ENCODE assay signal across 17 mouse cellular contexts in genomic region chr15:93285244-93285643, GRCm38 (mm10). TPM values are rescaled to one million over a fixed set of nuclear protein-coding genes. Genes with fewer than 3 reads are reported as not detected.
A peak's percentile ranks its signal among the peaks of the same experiment; 100 is the strongest.
DNase-seq lines count a peak whose midpoint lies in the region; ATAC-seq and TF ChIP-seq lines count a peak whose summit lies in the region.
"Had no signal": no experiment of that assay in that cellular context is flagged by ENCODE, and none has a peak within 500 bp of the region (broad histone marks: within the 10 kb centered on the region; RNA-seq: fewer than 3 reads in every experiment).

No protein-coding gene starts in this region.

- H3K9ac ChIP-seq in liver, embryonic 14.5 days (replicated peaks) = no peak overlapping the region; the same call in 1 of the 2 replicates
- H3K9ac ChIP-seq: forebrain, embryonic 12.5 days; heart, embryonic 13.5 days had no signal

- no peak for TF ChIP-seq EP300 in liver, embryonic 14.5 days (IDR thresholded peaks at IDR 0.05; ENCODE audit: low read depth)

- peak; percentile 38 to 47 for DNase-seq in heart, postnatal 14 days
- no peak for DNase-seq in heart, adult 8-10 months (ENCODE audit: low spot score)
- DNase-seq in gastrocnemius, adult 2 months = peak; percentile 74
- no peak for DNase-seq in liver, embryonic 14.5 days (ENCODE audit: low read depth in 3 of 3, low spot score in 3 of 3)
- DNase-seq in left cerebral cortex, postnatal 25 days (ENCODE audit: low spot score in 2 of 2) = no peak
- DNase-seq: cerebellum, adult 8-10 months; kidney, adult 18-20 months; kidney, postnatal 10 days; lung, postnatal 10 days; retina, postnatal 1 day; thymus, adult 2 months had no signal

- H3K27ac ChIP-seq in gastrocnemius, adult 2 months = no peak overlapping the region
- no peak overlapping the region for H3K27ac ChIP-seq in liver, embryonic 14.5 days
- H3K27ac ChIP-seq: forebrain, embryonic 12.5 days; heart, embryonic 13.5 days; hindbrain, embryonic 10.5 days had no signal

- H3K4me3 ChIP-seq in erythroblast, embryonic 14.5 days (replicated peaks) = peak overlapping the region; percentile 45
- no peak overlapping the region for H3K4me3 ChIP-seq in gastrocnemius, adult 2 months
- H3K4me3 ChIP-seq in liver, embryonic 14.5 days (ENCODE audit: insufficient read depth in 1 of 2, low read depth in 2 of 2, low read length in 2 of 2) = no peak overlapping the region
- H3K4me3 ChIP-seq: forebrain, embryonic 12.5 days; heart, embryonic 13.5 days; hindbrain, embryonic 10.5 days had no signal

- peaks cover 68% of the 10 kb centered on the region for H3K36me3 ChIP-seq in erythroblast, embryonic 14.5 days (ENCODE audit: control insufficient read depth)
- H3K36me3 ChIP-seq in liver, embryonic 14.5 days (replicated peaks; ENCODE audit: control insufficient read depth, insufficient read depth, low read depth) = peaks cover 2% of the 10 kb centered on the region

- peak; percentile 64 for ATAC-seq in liver, embryonic 14.5 days (ENCODE audit: insufficient read depth)
- ATAC-seq in activated CD4-positive, CD25-positive, alpha-beta regulatory T cell, adult 4 months = no peak
- ATAC-seq: midbrain, embryonic 16.5 days had no signal

- WGBS in liver, embryonic 14.5 days (ENCODE audit: insufficient replicate concordance) = 65% methylated on average over 15 of the region's 15 CpGs

- no peaks in the 10 kb centered on the region for H3K9me3 ChIP-seq in erythroblast, embryonic 14.5 days (ENCODE audit: control insufficient read depth, low read length)
- H3K9me3 ChIP-seq in liver, embryonic 14.5 days (ENCODE audit: control insufficient read depth, low read length) = no peaks in the 10 kb centered on the region
- H3K9me3 ChIP-seq: forebrain, embryonic 12.5 days; heart, embryonic 13.5 days; hindbrain, embryonic 10.5 days had no signal

- intact Hi-C loops in heart, postnatal 14 days (cut with DNase I) = no loop called here
- intact Hi-C loops in gastrocnemius, adult 2 months (cut with DNase I) = no loop called here
- intact Hi-C loops in left cerebral cortex, postnatal 25 days (cut with DNase I) = no loop called here

- TF ChIP-seq CTCF in gastrocnemius, adult 2 months (IDR thresholded peaks at IDR 0.05) = no peak
- TF ChIP-seq CTCF in liver, embryonic 14.5 days (IDR thresholded peaks at IDR 0.05; ENCODE audit: low read depth) = no peak

- H3K27me3 ChIP-seq in erythroblast, embryonic 14.5 days (ENCODE audit: control insufficient read depth) = no peaks in the 10 kb centered on the region
- H3K27me3 ChIP-seq in liver, embryonic 14.5 days (ENCODE audit: control insufficient read depth, insufficient read depth, low read length) = no peaks in the 10 kb centered on the region
- H3K27me3 ChIP-seq: forebrain, embryonic 12.5 days; heart, embryonic 13.5 days had no signal

- H3K4me2 ChIP-seq in liver, embryonic 14.5 days (ENCODE audit: low read depth) = peak overlapping the region; percentile 31
- H3K4me2 ChIP-seq: forebrain, embryonic 12.5 days; heart, embryonic 13.5 days had no signal

- H3K4me1 ChIP-seq in erythroblast, embryonic 14.5 days (ENCODE audit: control insufficient read depth) = peaks cover 58% of the 10 kb centered on the region
- peaks cover 8 to 30% of the 10 kb centered on the region in 2 experiments for H3K4me1 ChIP-seq in liver, embryonic 14.5 days (replicated peaks; ENCODE audit: control insufficient read depth in 2 of 2, insufficient read depth in 2 of 2, low read length in 1 of 2)
- H3K4me1 ChIP-seq: forebrain, embryonic 12.5 days; heart, embryonic 13.5 days; hindbrain, embryonic 10.5 days had no signal

RNA-seq across cellular contexts. Expression of gene Gxylt1, which starts 10.3 kb away (rescaled TPM):
- total RNA-seq in heart, postnatal 14 days (2021) = 10 to 100 TPM; 12.1 to 13.1 TPM
- 10 to 100 TPM in 3 of 4 experiments, 1 to 10 TPM in 1; 9.5 to 12.4 (median 11.0) TPM for total RNA-seq in heart, adult 8-10 months (2022)
- polyA plus RNA-seq in erythroblast, embryonic 14.5 days (2012) = 0.05 and 0.09 TPM in 2 replicates
- total RNA-seq in gastrocnemius, adult 2 months (2021) = 1 to 10 TPM; 5.7 to 6.9 TPM
- 1.8 and 3.0 TPM in 2 replicates for polyA plus RNA-seq in liver, embryonic 14.5 days (2012; rRNA removed)
- 2.8 and 2.9 TPM in 2 replicates for polyA plus RNA-seq in liver, embryonic 14.5 days (2014; fragmentation: Nextera tagmentation; extraction: Ambion mirVana)
- 10 to 100 TPM in 1 of 2 experiments, 1 to 10 TPM in 1; 9.8 to 11.3 TPM for total RNA-seq in left cerebral cortex, postnatal 25 days (2021)
- polyA plus RNA-seq in activated CD4-positive, CD25-positive, alpha-beta regulatory T cell, adult 4 months (2017; shearing (Covaris generic)) = 1 to 10 TPM; 4.6 to 6.4 TPM

RNA-seq across cellular contexts. Expression of gene Yaf2, which starts 51.5 kb away (rescaled TPM):
- 10 to 100 TPM; 20.0 to 21.4 TPM for total RNA-seq in heart, postnatal 14 days (2021)
- 10 to 100 TPM; 20.8 to 22.3 (median 21.7) TPM for total RNA-seq in heart, adult 8-10 months (2022)
- polyA plus RNA-seq in erythroblast, embryonic 14.5 days (2012) = 3.5 and 3.7 TPM in 2 replicates
- 10 to 100 TPM; 15.3 to 20.0 TPM for total RNA-seq in gastrocnemius, adult 2 months (2021)
- 11.5 and 14.3 TPM in 2 replicates for polyA plus RNA-seq in liver, embryonic 14.5 days (2012; rRNA removed)
- polyA plus RNA-seq in liver, embryonic 14.5 days (2014; fragmentation: Nextera tagmentation; extraction: Ambion mirVana) = 23.1 and 27.2 TPM in 2 replicates
- 100 to 1,000 TPM; 104 to 108 TPM for total RNA-seq in left cerebral cortex, postnatal 25 days (2021)
- polyA plus RNA-seq in activated CD4-positive, CD25-positive, alpha-beta regulatory T cell, adult 4 months (2017; shearing (Covaris generic)) = 10 to 100 TPM; 30.5 to 34.1 TPM

Comparison
In these comparisons a context has a peak if more than half of its experiments do, and no peak if none do; other contexts are left out.
1. DNase-seq: peak in heart, postnatal 14 days (2 of 2) and gastrocnemius, adult 2 months (single experiment); none in heart, adult 8-10 months (single experiment), liver, embryonic 14.5 days (0 of 3) and left cerebral cortex, postnatal 25 days (0 of 2).
2. RNA of gene Yaf2, which starts 51.5 kb away (total RNA-seq): 104 to 108 TPM in left cerebral cortex, postnatal 25 days; 20.8 to 22.3 TPM in heart, adult 8-10 months, 20.0 to 21.4 TPM in heart, postnatal 14 days and 15.3 to 20.0 TPM in gastrocnemius, adult 2 months; every median in the first group is over 4 times any median in the second.